Mouse (Mus musculus) layer of hippocampus, adult 8-10 months (tissue): ENCODE measurements around the gene Begain. TPM values are rescaled to one million over a fixed set of nuclear protein-coding genes. Genes with fewer than 3 reads are reported as not detected.
A peak's percentile ranks its signal among the peaks of the same experiment; 100 is the strongest.

Experiments used
- DNase-seq, 2 experiments: peaks; one replicate each; pipeline ENCODE4 v3.0.0; 2022; ENCODE audit warnings: low spot score in 2 of 2
- total RNA-seq, 4 experiments: library from RNA; stranded (reverse); gene quantifications; 2 replicates each; pipeline ENCODE4 v1.2.4; 2022

The Begain gene
- total RNA-seq, 4 experiments from 2014 or later, result 112 to 129 (median 120) TPM

DNA sequence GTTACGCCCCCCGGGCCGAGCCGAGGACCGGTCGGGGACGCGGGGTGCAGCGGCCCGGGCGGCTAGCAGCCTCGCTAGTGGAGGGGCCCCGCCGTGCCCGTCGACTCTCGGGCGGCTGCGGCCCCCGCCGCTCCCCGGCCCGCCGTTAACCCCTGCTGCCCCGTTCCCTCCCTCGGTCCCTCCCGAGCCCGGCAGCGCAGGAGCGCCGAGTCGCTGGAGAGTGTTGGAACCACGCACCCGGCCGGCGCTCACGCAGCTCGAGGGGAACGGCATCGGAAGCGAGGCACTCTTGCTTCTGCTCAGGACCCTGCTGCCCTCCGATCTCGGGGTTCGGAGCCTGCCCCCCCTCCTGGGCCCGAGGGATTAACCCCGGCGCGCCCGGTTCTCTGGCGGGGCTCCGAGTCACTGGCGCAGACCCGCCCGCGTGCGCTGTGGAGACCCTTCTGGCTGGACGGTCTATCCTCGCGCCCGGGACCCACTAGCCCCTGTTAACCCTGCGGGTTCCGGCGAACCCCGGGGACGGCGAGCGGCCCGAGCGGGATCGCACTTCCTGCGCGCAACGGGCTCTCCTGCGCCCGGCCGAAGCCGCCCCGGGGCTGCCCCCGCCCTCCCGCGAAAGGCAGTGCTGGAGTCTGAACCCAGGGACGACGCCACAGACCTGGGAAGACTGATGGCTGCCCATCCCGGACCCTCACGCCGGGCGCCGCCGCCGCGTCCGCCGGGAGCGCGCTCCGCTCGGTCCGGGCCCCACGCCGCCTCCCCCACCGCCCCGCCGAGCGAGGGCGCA is 14.8 kb downstream of the Begain start:
- no peak for DNase-seq

DNA sequence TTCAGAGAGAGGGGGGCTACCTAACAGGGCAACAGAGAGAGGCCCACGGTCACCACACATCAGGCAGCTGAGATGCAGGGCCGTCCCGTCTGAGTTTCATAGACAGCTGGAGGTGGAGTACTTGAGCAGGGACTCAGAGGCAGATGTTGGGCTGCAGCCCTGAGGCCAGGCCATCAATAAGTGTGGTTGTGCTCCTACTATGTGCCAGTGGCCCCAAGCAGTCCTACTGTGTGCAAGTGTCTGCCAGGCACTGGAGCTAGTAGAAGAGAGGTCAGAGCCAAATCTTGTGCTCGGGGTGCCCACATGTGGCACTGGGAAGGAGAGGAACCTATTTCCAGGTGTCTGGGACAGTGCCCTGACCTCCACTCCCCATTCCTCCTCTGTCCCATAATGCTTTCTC is 18.1 kb downstream of the Begain start:
- DNase-seq, result no peak

DNA sequence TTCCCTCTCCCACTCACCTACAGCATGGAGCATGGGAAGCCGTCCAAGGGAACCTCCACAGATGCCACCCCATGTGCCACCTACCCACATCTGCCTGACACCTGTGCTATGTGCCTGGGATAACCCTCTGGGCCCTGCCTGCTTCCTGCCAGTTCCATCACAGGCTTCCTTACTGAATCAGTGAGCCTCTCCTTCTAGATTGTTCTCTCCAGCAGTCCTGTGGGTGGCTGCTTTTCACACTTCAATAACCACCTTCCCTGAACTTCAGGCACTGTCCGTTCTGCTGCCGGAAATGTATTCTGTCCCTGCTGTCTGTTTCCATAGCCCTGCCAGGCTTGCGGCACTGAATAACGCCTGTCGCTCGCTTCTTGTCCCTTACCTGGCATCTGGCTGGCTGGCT is 22.4 kb downstream of the Begain start:
- DNase-seq, result no peak

DNA sequence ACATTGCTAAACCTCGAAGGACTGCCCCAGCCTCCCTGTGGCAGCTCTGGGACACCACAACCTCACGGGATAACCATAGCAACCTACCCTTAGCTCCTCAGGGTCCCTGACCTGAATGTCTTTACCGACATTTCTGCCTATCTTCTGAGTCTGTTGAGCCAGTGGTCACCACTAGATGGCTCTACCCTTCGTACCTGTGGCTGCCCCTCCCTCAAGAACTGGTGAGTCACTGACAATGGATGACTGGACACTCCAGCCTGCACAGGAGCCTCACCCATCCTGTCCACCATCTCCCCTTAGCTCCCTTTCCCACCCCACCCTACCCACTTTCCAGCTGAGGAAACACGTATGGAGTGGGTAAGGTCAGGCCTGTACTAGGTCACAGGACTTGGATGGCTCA is 23.5 kb downstream of the Begain start:
- no peak for DNase-seq

DNA sequence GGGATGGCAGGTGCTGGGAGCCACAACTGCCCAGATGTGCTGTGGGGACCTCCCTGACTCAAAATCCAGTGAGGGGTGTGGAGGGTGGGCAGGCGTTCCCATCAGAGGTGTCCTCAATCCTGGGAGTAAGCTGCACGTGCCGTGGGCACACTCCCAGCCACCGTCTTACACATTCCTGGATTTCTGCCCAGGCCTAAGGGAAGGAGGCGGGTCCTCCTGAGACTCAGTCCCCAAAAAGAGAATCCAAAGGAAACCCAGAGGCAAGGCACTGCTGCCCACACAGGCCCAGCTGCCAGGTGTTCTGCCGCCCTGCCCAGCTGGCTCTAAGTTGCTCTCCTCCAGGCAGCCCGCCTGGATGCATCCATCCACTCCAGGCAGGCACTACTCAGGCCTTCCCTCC is 28.7 kb downstream of the Begain start:
- no peak for DNase-seq

DNA sequence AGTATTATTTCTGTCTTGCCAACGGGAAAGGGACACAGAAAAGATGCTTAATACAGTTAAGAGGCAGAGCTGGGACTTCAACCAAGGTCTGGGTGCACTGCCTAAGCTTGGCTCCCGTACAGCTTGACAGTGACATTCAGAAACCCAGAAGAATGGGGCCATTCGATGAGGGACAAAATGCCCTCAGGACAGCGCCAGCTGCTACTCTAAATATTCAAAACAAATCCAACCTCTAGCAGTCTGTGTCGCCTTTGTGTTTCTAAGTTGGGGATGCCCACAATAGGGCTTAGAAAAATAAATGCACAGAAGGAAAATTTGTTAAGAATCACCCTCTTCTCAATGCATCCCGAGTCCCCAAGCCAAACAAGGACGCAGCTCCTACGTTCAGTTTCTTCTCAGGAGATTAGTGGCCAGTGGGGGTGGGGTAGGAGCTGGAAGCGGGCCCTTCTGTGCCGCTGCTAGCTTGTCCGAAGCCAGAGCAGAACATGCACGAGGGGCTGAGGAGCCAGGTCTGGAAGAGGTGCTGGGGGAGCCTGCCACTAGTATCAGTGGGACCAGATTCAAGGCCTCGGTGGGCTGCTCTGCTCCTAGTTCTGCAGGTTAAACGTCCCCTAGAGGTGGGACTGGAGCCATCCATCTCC is 29.7 kb downstream of the Begain start:
- DNase-seq, result peak; percentile 38 to 43

DNA sequence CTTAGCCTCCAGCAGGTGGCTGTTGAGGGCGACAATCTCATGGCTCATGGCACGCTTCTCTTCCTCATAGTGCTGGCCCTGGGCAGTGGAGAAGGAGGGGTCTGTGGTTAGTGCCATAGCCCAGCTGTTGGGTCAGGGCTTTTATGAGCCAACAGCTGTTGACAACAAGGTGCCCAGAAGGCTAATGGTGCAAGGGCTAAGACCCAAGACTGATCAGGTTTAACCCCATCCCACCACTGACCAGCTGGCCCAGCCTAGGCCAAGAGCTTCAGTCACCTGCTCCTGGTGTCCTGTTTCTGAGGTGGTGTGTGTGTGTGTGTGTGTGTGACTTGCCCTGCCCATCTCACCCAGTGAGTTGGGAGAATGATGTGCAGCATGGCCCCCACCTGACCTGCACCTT is 31.0 kb downstream of the Begain start:
- no peak for DNase-seq

DNA sequence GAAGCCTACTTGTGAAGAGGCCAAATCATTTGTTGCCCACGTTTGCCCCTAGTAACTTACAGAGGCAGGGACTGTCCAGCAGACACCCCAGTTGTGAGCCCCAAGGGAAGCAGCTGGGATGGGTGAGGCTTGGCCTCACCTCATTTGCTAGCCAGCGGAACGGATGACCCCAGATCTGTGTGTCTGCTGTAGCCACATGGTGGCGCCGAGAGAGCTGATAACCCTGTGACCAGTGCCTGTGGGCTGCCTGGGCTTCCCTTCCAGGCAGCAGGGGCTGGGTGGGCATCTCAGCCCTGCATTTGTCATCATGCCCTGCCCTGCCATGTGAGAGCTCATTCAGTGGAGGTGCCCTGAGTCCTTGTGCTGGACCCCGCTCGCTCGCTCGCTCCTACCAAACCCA is 44.2 kb downstream of the Begain start:
- no peak for DNase-seq

DNA sequence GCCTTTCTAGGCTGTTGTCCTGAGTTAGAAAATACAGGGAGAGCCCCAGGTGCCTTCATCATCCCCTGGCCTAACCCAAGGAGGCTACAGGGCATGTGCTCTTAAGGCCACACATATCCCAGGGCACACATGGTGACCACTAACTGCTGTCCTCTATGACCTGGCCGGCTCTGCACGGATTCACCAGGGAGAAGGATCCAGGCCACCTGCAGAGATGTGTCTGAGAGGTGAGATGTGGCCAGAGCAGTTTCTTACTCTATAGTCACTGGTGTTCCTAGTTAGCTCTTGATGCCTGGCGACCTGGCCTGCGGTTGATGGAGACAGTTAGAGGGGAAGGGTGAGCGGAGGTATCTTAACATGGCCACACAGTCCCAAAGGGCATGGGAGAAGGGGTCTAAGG is 45.1 kb downstream of the Begain start:
- no peak for DNase-seq

DNA sequence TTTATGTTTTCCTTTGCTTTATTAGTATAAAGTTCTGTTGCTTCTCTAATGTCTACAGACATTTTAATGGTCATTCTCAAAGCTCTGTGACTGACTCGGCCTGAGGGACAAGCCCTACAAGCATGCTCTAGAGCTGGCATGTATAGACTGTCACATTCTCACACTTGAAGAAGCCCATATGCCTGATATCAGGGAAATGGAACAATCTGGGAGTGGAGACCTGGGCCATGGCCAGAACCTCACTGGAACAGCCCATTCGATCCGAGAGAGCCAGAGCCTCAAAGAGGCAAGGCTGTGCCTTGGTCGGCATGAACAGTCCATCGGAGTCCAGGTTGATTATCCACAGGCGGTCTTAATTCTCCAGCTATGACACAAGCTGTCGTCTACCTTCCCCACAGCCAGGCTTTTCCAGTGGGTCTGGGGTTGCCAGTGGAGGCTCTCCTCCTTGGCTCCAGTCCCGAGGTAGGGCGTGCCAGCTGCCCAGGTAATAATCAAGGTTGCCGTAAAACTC is 45.8 kb downstream of the Begain start:
- DNase-seq, result no peak

DNA sequence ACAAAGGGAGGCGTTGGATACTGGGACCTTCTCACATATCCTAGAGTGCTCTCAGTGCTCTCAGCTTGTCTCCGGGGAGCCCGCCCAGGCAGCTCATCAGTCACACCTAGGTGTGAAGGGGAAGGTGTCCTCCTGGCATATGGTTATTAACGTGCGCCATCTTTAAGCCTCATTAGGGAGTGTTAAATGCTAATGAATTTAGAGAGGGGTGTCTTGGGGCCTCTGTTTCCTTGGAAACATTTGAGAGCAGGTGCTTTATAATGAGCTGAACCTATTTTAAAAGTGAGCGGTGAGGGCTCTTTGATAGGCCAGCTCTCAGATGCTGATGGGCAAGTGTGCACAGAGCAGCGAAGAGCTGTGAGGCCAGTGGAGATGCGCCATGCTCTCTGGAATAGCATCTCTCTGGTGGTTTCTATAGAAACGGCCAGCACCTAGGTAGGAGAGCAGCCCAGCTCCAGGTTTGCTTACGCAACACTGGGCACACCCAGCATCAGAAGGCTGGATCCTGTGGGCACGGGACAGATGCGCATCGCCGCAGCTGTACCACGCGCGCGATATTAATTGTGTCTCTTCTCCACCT is 57.9 kb downstream of the Begain start:
- DNase-seq, result peak in 1 of 2 experiments; percentile 13

DNA sequence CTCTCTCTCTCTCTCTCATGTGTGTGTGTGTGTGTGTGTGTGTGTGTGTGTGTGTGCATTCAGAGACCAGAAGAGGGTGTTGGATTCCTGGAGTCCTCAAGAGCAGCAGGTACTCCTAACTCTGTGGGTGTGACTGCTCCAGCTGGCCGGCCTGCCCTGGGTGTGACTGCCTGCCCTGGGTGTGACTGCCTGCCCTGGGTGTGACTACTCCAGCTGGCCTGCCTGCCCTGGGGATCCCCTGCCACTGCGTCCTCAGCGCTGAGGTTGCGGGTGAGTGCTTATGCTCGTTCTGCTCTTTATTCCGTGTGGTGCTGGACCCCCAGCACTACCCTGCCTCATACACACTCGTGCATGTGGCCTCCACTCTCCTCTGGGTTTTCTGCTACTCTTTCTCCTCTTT is 65.0 kb downstream of the Begain start:
- DNase-seq, result no peak

DNA sequence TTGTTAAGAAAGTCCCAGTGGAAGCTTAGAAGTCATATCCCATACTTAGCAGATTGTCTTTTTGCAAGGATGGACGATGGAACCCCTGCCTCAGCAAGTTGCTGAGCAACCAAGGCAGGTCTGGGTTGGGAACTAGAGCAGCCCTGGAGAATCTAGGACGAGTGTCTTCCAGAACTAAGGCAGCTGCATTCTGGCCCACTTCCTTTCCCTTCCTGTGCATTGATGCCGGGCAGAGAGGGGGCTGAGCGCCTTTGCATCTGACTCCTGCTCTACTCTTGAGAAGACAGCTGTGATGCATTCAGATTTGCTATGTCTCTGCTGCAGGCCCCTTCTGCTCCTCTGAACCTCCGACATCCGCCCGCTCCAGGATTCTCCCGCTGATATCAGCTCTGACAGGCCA is 70.8 kb downstream of the Begain start:
- no peak for DNase-seq

DNA sequence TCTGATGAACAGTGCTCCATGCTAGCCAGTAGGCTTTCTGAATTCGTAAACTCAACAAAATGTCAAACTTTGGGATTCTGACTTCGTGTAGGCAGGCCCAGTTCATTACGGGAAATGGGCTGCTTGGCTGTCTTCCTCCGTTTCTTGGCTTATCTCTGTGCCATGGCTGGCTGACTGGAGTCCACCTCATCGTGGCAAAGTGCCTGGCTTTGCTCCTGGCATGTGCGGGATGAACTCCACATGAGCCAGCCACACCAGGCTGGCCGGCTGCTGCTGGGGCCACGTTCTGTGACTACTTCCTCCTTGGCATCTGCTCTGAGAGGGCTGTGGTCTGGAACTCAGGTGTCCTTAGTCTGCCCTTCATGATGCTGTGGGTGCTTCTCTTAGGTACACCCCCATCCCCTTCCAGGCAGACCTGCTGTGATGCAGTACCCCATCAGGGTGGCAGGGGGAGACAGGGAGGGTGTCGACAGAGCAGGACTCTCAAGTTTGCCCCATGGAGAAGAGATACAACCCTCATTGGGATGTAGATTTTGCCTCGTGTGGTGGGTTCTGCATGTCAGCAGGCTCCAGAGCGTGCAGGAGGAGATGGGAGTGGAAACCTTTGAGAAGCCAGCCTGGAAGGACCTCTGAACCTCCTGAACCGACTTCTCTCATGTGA is 71.9 kb downstream of the Begain start:
- DNase-seq, result no peak

DNA sequence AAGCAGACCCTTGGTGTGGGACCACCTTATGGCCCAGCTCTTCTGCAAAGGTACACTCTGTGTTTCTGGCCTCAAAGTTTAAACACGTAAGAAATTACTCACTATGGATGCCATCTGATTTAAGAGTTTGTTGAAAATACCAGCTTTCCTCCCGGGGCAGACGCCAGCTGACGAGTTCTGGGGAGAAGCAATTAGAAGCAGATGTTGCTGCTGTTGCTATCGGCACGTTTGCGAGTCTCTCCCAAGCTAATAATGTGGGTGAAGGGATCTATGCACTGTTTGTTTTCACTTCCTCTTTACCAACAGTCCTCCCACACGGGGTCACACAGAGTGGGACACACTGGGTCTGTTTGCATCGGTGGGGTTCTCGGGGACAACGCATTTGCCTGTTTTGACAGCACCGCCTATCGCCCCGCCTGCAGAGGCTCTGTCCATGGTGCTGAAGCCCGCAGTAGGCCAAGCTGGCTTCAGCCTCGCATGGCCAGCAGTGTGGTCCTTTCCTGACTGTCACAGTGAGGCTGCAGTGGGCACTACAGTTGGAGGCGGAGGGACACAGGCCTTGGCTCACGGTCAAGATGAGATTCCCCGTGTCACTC is 73.5 kb downstream of the Begain start:
- DNase-seq, result peak in 1 of 2 experiments; percentile 31

DNA sequence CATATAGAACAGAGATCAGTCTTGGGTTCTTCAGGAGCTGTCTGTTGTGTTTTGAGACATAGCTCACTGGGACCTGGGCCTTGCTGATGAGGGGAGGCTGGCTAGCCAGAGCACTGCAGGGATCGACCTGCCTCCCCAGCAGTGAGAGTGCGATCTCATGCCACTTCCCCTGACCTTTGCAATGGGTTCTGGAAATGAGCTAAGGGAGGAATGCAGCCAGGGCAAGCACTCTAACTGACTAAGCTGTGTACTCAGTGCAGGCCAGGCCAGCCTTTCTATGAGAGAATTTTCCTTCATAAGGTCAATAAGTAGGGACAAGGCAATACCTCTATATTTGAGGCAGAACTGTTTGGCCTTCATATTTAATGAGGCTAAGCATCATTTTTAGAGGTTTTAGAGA is 75.0 kb downstream of the Begain start:
- DNase-seq, result no peak

DNA sequence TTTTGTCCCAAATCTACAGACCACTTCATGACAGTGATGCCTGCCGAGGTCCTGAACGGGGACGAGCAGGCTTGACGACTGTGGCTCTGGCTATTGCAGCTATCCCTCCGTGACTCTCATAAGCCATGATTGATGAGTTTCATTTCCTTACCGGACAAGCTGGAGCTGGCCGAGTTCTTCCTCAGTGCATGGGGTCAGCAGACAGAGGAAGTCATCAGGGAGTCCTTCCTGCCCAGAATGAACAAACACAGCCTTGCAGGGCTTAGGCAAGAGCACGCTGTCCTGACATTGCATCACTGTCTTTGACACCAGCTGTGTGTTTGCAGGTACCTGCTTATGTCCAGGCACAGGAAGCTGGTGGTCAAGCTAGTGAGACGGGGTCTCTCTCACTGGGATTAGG is 77.6 kb downstream of the Begain start:
- no peak for DNase-seq

DNA sequence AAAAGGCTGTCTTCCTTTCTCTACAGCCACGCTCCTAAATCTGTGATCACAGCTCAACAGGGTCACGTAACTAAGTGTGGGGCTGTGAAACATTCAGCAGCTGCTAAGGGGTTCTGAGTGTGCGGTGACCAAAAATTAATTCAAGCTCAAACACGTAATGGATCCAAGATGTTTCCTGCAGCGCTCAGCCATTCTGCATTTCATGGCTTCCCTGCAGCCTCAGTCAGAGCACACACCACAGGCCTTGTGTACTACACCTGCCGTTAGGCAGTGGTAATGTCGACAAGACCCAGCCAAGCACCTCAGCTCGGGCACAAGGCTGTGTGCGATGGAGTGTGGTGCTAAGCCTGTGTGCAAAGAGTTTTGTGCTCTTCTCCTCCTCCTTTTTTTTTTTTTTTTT is 80.6 kb downstream of the Begain start:
- no peak for DNase-seq

DNA sequence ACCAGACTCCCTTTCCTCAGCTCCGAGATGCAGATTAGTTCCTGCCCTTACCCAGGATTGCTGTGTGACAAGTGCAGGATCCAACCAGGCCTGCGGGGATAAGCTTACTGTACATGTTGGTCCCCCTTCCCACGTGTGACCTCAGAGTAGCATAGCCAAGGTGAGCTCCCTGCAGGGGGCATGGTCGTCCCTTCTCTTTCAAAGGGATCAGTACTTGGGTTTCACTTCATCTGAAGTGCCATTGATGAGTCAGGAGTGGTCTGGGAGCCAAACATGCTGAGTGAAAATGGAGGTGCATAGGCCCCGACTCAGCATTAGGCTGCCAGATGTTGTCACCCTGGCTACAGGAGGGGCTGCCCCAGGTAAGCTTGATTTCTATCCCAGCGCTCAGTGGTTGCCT is 83.0 kb downstream of the Begain start:
- DNase-seq, result no peak

DNA sequence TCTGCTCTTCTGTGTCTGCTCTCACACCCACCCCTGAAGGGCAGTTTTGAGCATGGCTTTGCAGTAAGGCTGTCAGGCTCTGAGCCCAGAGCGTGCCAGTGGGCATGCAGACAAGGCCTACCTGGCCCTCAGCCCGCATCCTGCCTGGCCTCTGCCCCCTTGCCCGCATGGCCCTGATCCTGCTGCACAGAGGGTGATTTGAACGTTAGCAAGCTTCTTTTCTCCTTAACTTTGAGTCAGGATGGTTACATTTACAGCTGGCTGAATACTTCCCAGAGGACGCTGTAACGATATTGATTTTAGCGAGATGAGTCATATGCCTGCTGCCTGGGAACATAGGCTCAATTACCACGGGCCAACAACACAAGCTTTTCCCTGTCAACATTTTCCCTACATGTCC is 83.5 kb downstream of the Begain start:
- no peak for DNase-seq

DNA sequence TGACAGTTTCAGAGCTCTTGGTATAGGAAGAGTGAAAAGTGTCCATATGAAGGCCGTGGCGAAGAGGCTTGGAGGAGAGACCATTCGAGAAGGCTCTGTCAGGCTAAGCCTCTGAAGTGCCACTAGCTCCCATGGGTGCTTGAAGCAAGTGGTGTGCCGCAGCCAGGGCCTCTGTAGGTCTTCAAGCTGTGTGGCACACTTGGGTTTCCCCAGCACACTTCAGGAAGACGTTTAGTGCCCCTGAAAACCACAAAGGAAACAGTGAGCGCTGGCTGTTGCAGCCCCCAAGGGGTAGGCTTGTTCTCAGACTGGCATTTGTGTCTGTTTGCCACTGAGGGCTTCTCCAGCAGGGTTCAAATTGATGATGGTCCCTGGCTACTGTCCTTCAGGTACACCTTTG is 84.5 kb downstream of the Begain start:
- no peak for DNase-seq

DNA sequence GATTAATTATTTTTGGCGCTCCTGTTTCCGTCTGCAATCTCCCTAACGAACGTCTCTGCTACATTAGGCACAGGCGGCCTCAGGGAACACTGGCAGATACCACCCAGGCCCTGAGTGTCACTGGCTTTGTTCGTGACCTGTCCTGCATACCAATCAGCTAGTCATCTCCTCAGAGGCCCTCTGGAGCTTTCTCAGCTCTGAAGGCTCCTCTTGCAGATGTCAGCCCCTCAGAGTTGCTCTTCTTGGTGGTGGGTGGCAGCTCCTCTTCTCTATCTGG is 85.4 kb downstream of the Begain start:
- DNase-seq, result no peak
